Mouse (Mus musculus): Measurements from ENCODE around the gene Btf3l4.
A peak's percentile ranks its signal among the peaks of the same experiment; 100 is the strongest.

DNA sequence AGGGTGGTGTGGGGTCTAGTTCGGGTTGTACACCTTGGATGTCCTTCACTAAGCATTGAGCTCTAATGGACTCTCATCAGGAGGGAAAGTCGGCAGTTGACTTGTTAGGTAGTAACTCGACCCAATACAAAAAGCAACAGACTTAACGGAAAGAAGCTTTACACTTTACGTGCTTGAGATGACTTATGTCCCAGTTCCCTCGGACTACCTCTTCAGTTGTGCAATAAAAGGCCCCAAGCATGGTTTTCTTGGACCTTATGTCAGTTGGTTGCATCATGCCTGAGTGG lies 357 bp upstream of the Btf3l4 start:
- TF ChIP-seq CTCF (IDR thresholded peaks at IDR 0.05; ENCODE audit: low read depth) (no peak), EP300 (IDR thresholded peaks at IDR 0.05; ENCODE audit: low read depth) (0 out of 2 replicates have a peak, but pooled peaks have one; percentile 5)

All from liver, embryonic 14.5 days (tissue).